Mouse (Mus musculus): ENCODE results near the gene Alg14. TPM values are rescaled to one million over a fixed set of nuclear protein-coding genes. Genes with fewer than 3 reads are reported as not detected.

Gene Alg14
- total RNA-seq, 2 experiments from 2014 or later: 16.0 to 16.5 TPM

- ATAC-seq (replicated peaks; ENCODE audit: poor library complexity): no peak
Observed at GRCm38 (mm10) chr3:121277557-121277956, 14.0 kb upstream of the Alg14 start.

- no peak for ATAC-seq (replicated peaks; ENCODE audit: poor library complexity)
Observed at GRCm38 (mm10) chr3:121279679-121280078, 11.9 kb upstream of the Alg14 start.

- ATAC-seq (replicated peaks; ENCODE audit: poor library complexity): no peak
Observed at GRCm38 (mm10) chr3:121282998-121283397, 8.6 kb upstream of the Alg14 start, which contains the start of gene Tmem56. Tmem56 (minus strand) TSS chr3:121283098.

- ATAC-seq (replicated peaks; ENCODE audit: poor library complexity): no peak
Observed at GRCm38 (mm10) chr3:121285219-121285618, 6.4 kb upstream of the Alg14 start.

- no peak for ATAC-seq (replicated peaks; ENCODE audit: poor library complexity)
Observed at GRCm38 (mm10) chr3:121287151-121287550, 4.4 kb upstream of the Alg14 start.

- no peak for ATAC-seq (replicated peaks; ENCODE audit: poor library complexity)
Observed at GRCm38 (mm10) chr3:121290681-121291080, 892 bp upstream of the Alg14 start.

GRCm38 (mm10) chr3:121291225-121291559 is 381 bp upstream of the Alg14 start:
- no peak; the same call in 1 of the 2 replicates for ATAC-seq (replicated peaks; ENCODE audit: poor library complexity)

- ATAC-seq (replicated peaks; ENCODE audit: poor library complexity): no peak
Observed at GRCm38 (mm10) chr3:121294200-121294599, 2.6 kb downstream of the Alg14 start.

GRCm38 (mm10) chr3:121306641-121307040 is 15.1 kb downstream of the Alg14 start:
- ATAC-seq (replicated peaks; ENCODE audit: poor library complexity): peak; percentile 57

- ATAC-seq (replicated peaks; ENCODE audit: poor library complexity): peak; percentile 92
Observed at GRCm38 (mm10) chr3:121307532-121308234, 16.1 kb downstream of the Alg14 start.

- ATAC-seq (replicated peaks; ENCODE audit: poor library complexity): no peak
Observed at GRCm38 (mm10) chr3:121308935-121309334, 17.4 kb downstream of the Alg14 start.

GRCm38 (mm10) chr3:121309429-121309828 is 17.9 kb downstream of the Alg14 start:
- peak; percentile 61 for ATAC-seq (replicated peaks; ENCODE audit: poor library complexity)

GRCm38 (mm10) chr3:121309896-121310714 is 18.5 kb downstream of the Alg14 start:
- ATAC-seq (replicated peaks; ENCODE audit: poor library complexity): no peak

- ATAC-seq (replicated peaks; ENCODE audit: poor library complexity): no peak
Observed at GRCm38 (mm10) chr3:121312426-121312825, 20.9 kb downstream of the Alg14 start.

GRCm38 (mm10) chr3:121312979-121313378 is 21.4 kb downstream of the Alg14 start:
- ATAC-seq (replicated peaks; ENCODE audit: poor library complexity): no peak

GRCm38 (mm10) chr3:121314149-121314548 is 22.6 kb downstream of the Alg14 start:
- no peak for ATAC-seq (replicated peaks; ENCODE audit: poor library complexity)

- ATAC-seq (replicated peaks; ENCODE audit: poor library complexity): no peak
Observed at GRCm38 (mm10) chr3:121315498-121315897, 23.9 kb downstream of the Alg14 start.

- no peak for ATAC-seq (replicated peaks; ENCODE audit: poor library complexity)
Observed at GRCm38 (mm10) chr3:121319906-121320305, 28.3 kb downstream of the Alg14 start.

- no peak for ATAC-seq (replicated peaks; ENCODE audit: poor library complexity)
Observed at GRCm38 (mm10) chr3:121320896-121321295, 29.3 kb downstream of the Alg14 start.

- no peak for ATAC-seq (replicated peaks; ENCODE audit: poor library complexity)
Observed at GRCm38 (mm10) chr3:121323371-121323770, 31.8 kb downstream of the Alg14 start.

- ATAC-seq (replicated peaks; ENCODE audit: poor library complexity): no peak
Observed at GRCm38 (mm10) chr3:121327406-121327805, 35.8 kb downstream of the Alg14 start.

- peak; percentile 23; the same call in 1 of the 2 replicates for ATAC-seq (replicated peaks; ENCODE audit: poor library complexity)
Observed at GRCm38 (mm10) chr3:121329647-121330046, 38.1 kb downstream of the Alg14 start.
